Mouse (Mus musculus): ENCODE results near the gene Htr1d.

Gene Htr1d

GRCm38 (mm10) chr4:136454850-136455260 is 31.5 kb downstream of the Htr1d start:
- peak; percentile 74 for DNase-seq

GRCm38 (mm10) chr4:136456516-136457218 is 33.3 kb downstream of the Htr1d start:
- no peak for DNase-seq

GRCm38 (mm10) chr4:136458276-136458675 is 35.0 kb downstream of the Htr1d start:
- no peak for DNase-seq

GRCm38 (mm10) chr4:136459210-136459609 is 35.9 kb downstream of the Htr1d start:
- DNase-seq: no peak

- DNase-seq: no peak
These were observed 37.9 kb downstream of the Htr1d start for GRCm38 (mm10) chr4:136461206-136461605.

GRCm38 (mm10) chr4:136461761-136462085 is 38.4 kb downstream of the Htr1d start:
- no peak for DNase-seq

- peak; percentile 46 for DNase-seq
These were observed 38.9 kb downstream of the Htr1d start, which contains the start of gene 6030445D17Rik for GRCm38 (mm10) chr4:136462086-136462838. 6030445D17Rik (plus strand) TSS chr4:136462250.

- no peak for DNase-seq
These were observed 39.5 kb downstream of the Htr1d start for GRCm38 (mm10) chr4:136462839-136463178.

- no peak for DNase-seq
These were observed 40.1 kb downstream of the Htr1d start for GRCm38 (mm10) chr4:136463436-136463835.

- no peak for DNase-seq
These were observed 42.9 kb downstream of the Htr1d start for GRCm38 (mm10) chr4:136466226-136466625.

GRCm38 (mm10) chr4:136468553-136469327 is 45.4 kb downstream of the Htr1d start:
- DNase-seq: peak; percentile 21

- peak; percentile 90 for DNase-seq
These were observed 46.1 kb downstream of the Htr1d start, which contains the start of gene Luzp1 for GRCm38 (mm10) chr4:136469371-136469903. Luzp1 (plus strand) TSS chr4:136469761.

GRCm38 (mm10) chr4:136469941-136470346 is 46.6 kb downstream of the Htr1d start:
- no peak for DNase-seq

GRCm38 (mm10) chr4:136470347-136471071 is 47.2 kb downstream of the Htr1d start:
- DNase-seq: peak; percentile 34

- no peak for DNase-seq
These were observed 53.4 kb downstream of the Htr1d start for GRCm38 (mm10) chr4:136476692-136477091.

- DNase-seq: no peak
These were observed 63.2 kb downstream of the Htr1d start for GRCm38 (mm10) chr4:136486549-136486948.
